Mouse (Mus musculus): ENCODE data around the gene Polr2i. TPM values are rescaled to one million over a fixed set of nuclear protein-coding genes. Genes with fewer than 3 reads are reported as not detected.
"Not testable (repeated sequence)": the region's sequence is repeated elsewhere in the genome, so short reads cannot be mapped to it uniquely, and the experiment has no call there.

Gene Polr2i
- polyA plus RNA-seq, 1 experiment from 2014 or later = 103 TPM

- WGBS = 85% methylated on average over 5 of the region's 5 CpGs
- H3K9me3 ChIP-seq (ENCODE audit: control insufficient read depth, low read length); H3K27ac ChIP-seq (ENCODE audit: low read length); H3K36me3 ChIP-seq (ENCODE audit: control insufficient read depth, insufficient read depth, low read length); ATAC-seq; H3K27me3 ChIP-seq (replicated peaks; ENCODE audit: control insufficient read depth, insufficient read depth, low read length); H3K4me2 ChIP-seq (ENCODE audit: low read depth, low read length); H3K9ac ChIP-seq (ENCODE audit: low read depth, low read length); H3K4me1 ChIP-seq (ENCODE audit: control insufficient read depth, insufficient read depth, low read length); H3K4me3 ChIP-seq (ENCODE audit: low read length): not testable (repeated sequence)
Measured at GRCm38 (mm10) chr7:30200661-30201060, 31.1 kb upstream of the Polr2i start.

- no peak for ATAC-seq
- Histone ChIP-seq H3K4me3 (ENCODE audit: low read length) (no peak overlapping the region), H3K4me1 (ENCODE audit: control insufficient read depth, insufficient read depth, low read length) (no peaks in the 10 kb centered on the region), H3K27ac (ENCODE audit: low read length) (no peak overlapping the region), H3K36me3 (ENCODE audit: control insufficient read depth, insufficient read depth, low read length) (no peaks in the 10 kb centered on the region), H3K9ac (ENCODE audit: low read depth, low read length) (no peak overlapping the region), H3K27me3 (replicated peaks; ENCODE audit: control insufficient read depth, insufficient read depth, low read length) (no peaks in the 10 kb centered on the region), H3K4me2 (ENCODE audit: low read depth, low read length) (no peak overlapping the region), H3K9me3 (ENCODE audit: control insufficient read depth, low read length) (no peaks in the 10 kb centered on the region)
- 73% methylated on average over 11 of the region's 11 CpGs for WGBS
Measured at GRCm38 (mm10) chr7:30202895-30203690, 28.7 kb upstream of the Polr2i start.

- 37% methylated on average over 8 of the region's 8 CpGs for WGBS
- peak; percentile 85 for ATAC-seq
- Histone ChIP-seq H3K9me3 (ENCODE audit: control insufficient read depth, low read length) (no peaks in the 10 kb centered on the region), H3K27ac (ENCODE audit: low read length) (0 out of 2 replicates have a peak overlapping the region, but pooled peaks have one; percentile 20), H3K27me3 (replicated peaks; ENCODE audit: control insufficient read depth, insufficient read depth, low read length) (no peaks in the 10 kb centered on the region), H3K9ac (ENCODE audit: low read depth, low read length) (peak overlapping the region; percentile 30; the same call in 1 of the 2 replicates), H3K36me3 (ENCODE audit: control insufficient read depth, insufficient read depth, low read length) (no peaks in the 10 kb centered on the region), H3K4me2 (ENCODE audit: low read depth, low read length) (peak overlapping the region; percentile 41), H3K4me1 (ENCODE audit: control insufficient read depth, insufficient read depth, low read length) (no peaks in the 10 kb centered on the region), H3K4me3 (ENCODE audit: low read length) (peak overlapping the region; percentile 11; the same call in 1 of the 2 replicates)
Measured at GRCm38 (mm10) chr7:30204380-30204779, 27.4 kb upstream of the Polr2i start.

GRCm38 (mm10) chr7:30205383-30205782 is 26.4 kb upstream of the Polr2i start:
- no peak overlapping the region for H3K4me2 ChIP-seq (ENCODE audit: low read depth, low read length)
- no peak overlapping the region for H3K9ac ChIP-seq (ENCODE audit: low read depth, low read length)
- 5% methylated on average over 2 of the region's 2 CpGs for WGBS
- no peaks in the 10 kb centered on the region for H3K27me3 ChIP-seq (replicated peaks; ENCODE audit: control insufficient read depth, insufficient read depth, low read length)
- no peaks in the 10 kb centered on the region for H3K4me1 ChIP-seq (ENCODE audit: control insufficient read depth, insufficient read depth, low read length)
- H3K27ac ChIP-seq (ENCODE audit: low read length) = no peak overlapping the region
- no peak for ATAC-seq
- no peak overlapping the region for H3K4me3 ChIP-seq (ENCODE audit: low read length)
- H3K36me3 ChIP-seq (ENCODE audit: control insufficient read depth, insufficient read depth, low read length) = no peaks in the 10 kb centered on the region
- no peaks in the 10 kb centered on the region for H3K9me3 ChIP-seq (ENCODE audit: control insufficient read depth, low read length)

GRCm38 (mm10) chr7:30206364-30206763 is 25.4 kb upstream of the Polr2i start:
- H3K27ac ChIP-seq (ENCODE audit: low read length); H3K4me2 ChIP-seq (ENCODE audit: low read depth, low read length); H3K4me1 ChIP-seq (ENCODE audit: control insufficient read depth, insufficient read depth, low read length); H3K9ac ChIP-seq (ENCODE audit: low read depth, low read length); H3K36me3 ChIP-seq (ENCODE audit: control insufficient read depth, insufficient read depth, low read length); H3K4me3 ChIP-seq (ENCODE audit: low read length); ATAC-seq; H3K9me3 ChIP-seq (ENCODE audit: control insufficient read depth, low read length); H3K27me3 ChIP-seq (replicated peaks; ENCODE audit: control insufficient read depth, insufficient read depth, low read length): not testable (repeated sequence)
- WGBS = 62% methylated on average over 5 of the region's 5 CpGs

GRCm38 (mm10) chr7:30211025-30211424 is 20.7 kb upstream of the Polr2i start:
- Histone ChIP-seq H3K9me3 (ENCODE audit: control insufficient read depth, low read length) (no peaks in the 10 kb centered on the region), H3K36me3 (ENCODE audit: control insufficient read depth, insufficient read depth, low read length) (no peaks in the 10 kb centered on the region), H3K9ac (ENCODE audit: low read depth, low read length) (no peak overlapping the region), H3K27me3 (replicated peaks; ENCODE audit: control insufficient read depth, insufficient read depth, low read length) (no peaks in the 10 kb centered on the region), H3K4me1 (ENCODE audit: control insufficient read depth, insufficient read depth, low read length) (no peaks in the 10 kb centered on the region), H3K27ac (ENCODE audit: low read length) (no peak overlapping the region), H3K4me3 (ENCODE audit: low read length) (no peak overlapping the region), H3K4me2 (ENCODE audit: low read depth, low read length) (no peak overlapping the region)
- WGBS = 28% methylated on average over 4 of the region's 4 CpGs
- ATAC-seq = no peak

- Histone ChIP-seq H3K27me3 (replicated peaks; ENCODE audit: control insufficient read depth, insufficient read depth, low read length) (no peaks in the 10 kb centered on the region), H3K4me3 (ENCODE audit: low read length) (no peak overlapping the region), H3K4me2 (ENCODE audit: low read depth, low read length) (no peak overlapping the region), H3K27ac (ENCODE audit: low read length) (no peak overlapping the region), H3K9me3 (ENCODE audit: control insufficient read depth, low read length) (no peaks in the 10 kb centered on the region), H3K36me3 (ENCODE audit: control insufficient read depth, insufficient read depth, low read length) (no peaks in the 10 kb centered on the region), H3K4me1 (ENCODE audit: control insufficient read depth, insufficient read depth, low read length) (peaks cover 5% of the 10 kb centered on the region; the same call in 1 of the 2 replicates), H3K9ac (ENCODE audit: low read depth, low read length) (no peak overlapping the region)
- WGBS = 82% methylated on average over 3 of the region's 3 CpGs
- no peak for ATAC-seq
Measured at GRCm38 (mm10) chr7:30213881-30214280, 17.9 kb upstream of the Polr2i start.

- Histone ChIP-seq H3K27me3 (replicated peaks; ENCODE audit: control insufficient read depth, insufficient read depth, low read length) (no peaks in the 10 kb centered on the region), H3K9me3 (ENCODE audit: control insufficient read depth, low read length) (no peaks in the 10 kb centered on the region), H3K4me2 (ENCODE audit: low read depth, low read length) (no peak overlapping the region), H3K27ac (ENCODE audit: low read length) (no peak overlapping the region), H3K4me1 (ENCODE audit: control insufficient read depth, insufficient read depth, low read length) (peaks cover 11% of the 10 kb centered on the region), H3K4me3 (ENCODE audit: low read length) (no peak overlapping the region), H3K9ac (ENCODE audit: low read depth, low read length) (no peak overlapping the region), H3K36me3 (ENCODE audit: control insufficient read depth, insufficient read depth, low read length) (no peaks in the 10 kb centered on the region)
- WGBS = 92% methylated on average over 3 of the region's 3 CpGs
- ATAC-seq = no peak
Measured at GRCm38 (mm10) chr7:30215875-30216274, 15.9 kb upstream of the Polr2i start.

- no peak overlapping the region for H3K27ac ChIP-seq (ENCODE audit: low read length)
- ATAC-seq = peak; percentile 59
- no peaks in the 10 kb centered on the region for H3K36me3 ChIP-seq (ENCODE audit: control insufficient read depth, insufficient read depth, low read length)
- H3K4me3 ChIP-seq (ENCODE audit: low read length) = no peak overlapping the region
- H3K9me3 ChIP-seq (ENCODE audit: control insufficient read depth, low read length) = no peaks in the 10 kb centered on the region
- H3K9ac ChIP-seq (ENCODE audit: low read depth, low read length) = peak overlapping the region; percentile 43; the same call in 1 of the 2 replicates
- peak overlapping the region; percentile 49 for H3K4me2 ChIP-seq (ENCODE audit: low read depth, low read length)
- peaks cover 11% of the 10 kb centered on the region for H3K4me1 ChIP-seq (ENCODE audit: control insufficient read depth, insufficient read depth, low read length)
- 1% methylated on average over 15 of the region's 16 CpGs for WGBS
- H3K27me3 ChIP-seq (replicated peaks; ENCODE audit: control insufficient read depth, insufficient read depth, low read length) = no peaks in the 10 kb centered on the region
Measured at GRCm38 (mm10) chr7:30216723-30217151, 15.0 kb upstream of the Polr2i start.
